Mouse (Mus musculus): ENCODE measurements around the gene Asb14.

- TF ChIP-seq POLR2A (IDR thresholded peaks at IDR 0.05; ENCODE audit: borderline replicate concordance, low read depth, low read length) (no peak), CTCF (IDR thresholded peaks at IDR 0.05; ENCODE audit: low read depth, low read length) (0 out of 2 replicates have a peak, but pooled peaks have one; percentile 33)
Measured at GRCm38 (mm10) chr14:26867356-26867755, 27.0 kb upstream of the Asb14 start.

Data from bone marrow macrophage, adult 2 months (primary cell).